Mouse (Mus musculus) thymus, postnatal 14 days (tissue): ENCODE results near the gene Atf2.
"Not testable (repeated sequence)": the region's sequence is repeated elsewhere in the genome, so short reads cannot be mapped to it uniquely, and the experiment has no call there.

Source experiments
- DNase-seq: peaks from one replicate; pipeline ENCODE4 v3.0.0; 2021

Atf2 gene

GRCm38 (mm10) chr2:73877891-73878290, 14.5 kb downstream of the Atf2 start:
- DNase-seq, result no peak

DNA sequence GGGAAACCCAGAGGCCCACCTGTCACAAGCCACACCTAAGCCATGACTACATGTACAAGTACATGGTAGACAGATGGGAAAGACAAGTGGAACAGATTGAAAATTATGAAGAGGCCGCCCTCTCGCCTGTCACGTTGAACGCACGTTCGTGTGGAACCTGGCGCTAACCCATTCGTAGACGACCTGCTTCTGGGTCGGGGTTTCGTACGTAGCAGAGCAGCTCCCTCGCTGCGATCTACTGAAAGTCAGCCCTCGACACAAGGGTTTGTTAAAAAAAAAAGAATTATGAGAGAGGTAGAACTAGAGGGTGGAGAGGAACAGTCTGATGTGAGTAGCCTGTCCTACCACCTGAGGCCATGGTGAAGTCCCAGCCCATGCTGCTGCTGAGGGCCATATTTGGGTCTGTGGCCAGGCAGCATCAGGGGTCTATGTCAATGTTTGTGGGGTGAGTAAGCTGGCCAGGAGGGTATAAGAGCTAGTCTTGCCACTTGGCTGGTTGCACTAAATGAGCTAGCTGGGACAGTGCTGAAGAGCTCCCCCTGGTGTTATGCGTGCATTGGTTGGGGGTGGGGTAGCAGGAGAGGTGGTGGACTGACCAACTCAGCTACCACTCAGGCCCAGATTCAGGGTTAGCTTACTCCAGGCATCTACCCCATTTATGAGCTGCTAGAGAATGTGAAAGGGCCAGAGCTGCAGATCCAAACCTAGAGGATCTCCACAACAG, 24.5 kb downstream of the Atf2 start:
- DNase-seq, result peak; percentile 54

GRCm38 (mm10) chr2:73860046-73860624, 32.3 kb downstream of the Atf2 start:
- DNase-seq, result no peak

GRCm38 (mm10) chr2:73857352-73857751, 35.1 kb downstream of the Atf2 start:
- no peak for DNase-seq

DNA sequence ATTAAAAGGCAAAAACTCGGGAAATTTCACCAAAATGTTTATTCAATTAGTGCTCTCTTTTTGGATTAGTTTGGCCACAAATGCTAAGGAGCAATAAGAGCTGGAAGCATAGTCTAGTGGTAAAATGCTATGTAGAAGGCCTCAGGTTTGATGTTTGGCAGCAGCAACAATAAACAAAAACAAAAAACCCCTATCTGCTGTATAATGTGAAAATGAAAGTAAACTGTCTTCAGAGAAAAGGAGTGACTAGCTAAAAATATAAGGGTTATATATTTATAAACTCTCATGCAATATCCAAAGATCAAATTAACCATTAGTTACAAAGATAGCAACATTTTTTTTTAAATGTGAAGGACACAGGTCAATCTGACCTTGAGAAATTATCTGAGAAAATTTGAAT, 36.2 kb downstream of the Atf2 start:
- no peak for DNase-seq

DNA sequence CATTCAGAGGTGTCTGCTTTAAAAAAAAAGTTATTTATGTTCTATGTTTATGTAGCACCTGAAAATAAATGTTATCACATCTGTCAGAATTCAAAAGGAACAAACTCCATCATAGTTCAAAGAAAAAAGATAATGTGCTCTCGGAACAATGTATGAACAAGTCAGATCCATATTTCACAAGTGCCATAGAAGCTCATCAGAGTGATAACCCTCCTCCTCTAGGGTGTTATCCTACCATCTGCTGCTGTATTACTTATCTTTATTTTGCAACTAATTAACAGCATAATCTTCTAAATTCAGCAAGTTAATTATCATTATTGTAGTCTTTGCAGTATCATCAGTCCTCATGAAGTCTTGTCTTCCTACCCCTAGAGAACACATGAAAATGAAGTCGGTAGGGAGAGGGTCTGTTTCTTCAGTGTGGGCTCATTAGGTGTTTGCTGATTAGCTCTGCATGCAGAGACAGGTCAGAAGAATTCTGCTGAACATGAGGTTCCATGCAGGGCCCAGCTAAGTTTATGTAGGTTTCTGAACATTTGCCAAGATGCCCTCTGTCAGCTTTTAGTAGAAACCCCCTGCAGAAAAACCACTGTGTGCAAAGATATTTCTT, 57.9 kb downstream of the Atf2 start:
- no peak for DNase-seq

- no peak for DNase-seq
Observed at GRCm38 (mm10) chr2:73833284-73833683, 59.2 kb downstream of the Atf2 start.

DNA sequence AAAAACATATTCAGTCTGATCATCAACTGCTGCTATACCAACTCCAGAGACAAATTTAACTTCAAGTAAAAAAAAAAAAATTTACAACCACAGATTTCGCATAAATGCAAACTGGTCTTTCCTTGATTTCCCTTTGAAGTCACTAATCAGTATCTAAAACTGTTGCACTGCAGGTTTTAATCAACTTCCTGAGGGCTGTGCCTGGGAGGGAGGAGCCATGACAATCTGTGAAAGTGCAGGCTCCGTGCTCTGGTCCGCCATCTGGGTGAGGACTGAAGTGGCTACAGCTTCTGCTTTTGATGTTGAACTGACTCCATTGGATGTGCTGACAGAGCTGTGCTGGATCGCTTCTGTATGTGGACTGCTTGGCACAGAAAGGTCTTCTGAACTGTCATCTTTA, 73.7 kb downstream of the Atf2 start:
- peak; percentile 4 for DNase-seq

GRCm38 (mm10) chr2:73807609-73808008, 84.8 kb downstream of the Atf2 start:
- DNase-seq, result no peak

DNA sequence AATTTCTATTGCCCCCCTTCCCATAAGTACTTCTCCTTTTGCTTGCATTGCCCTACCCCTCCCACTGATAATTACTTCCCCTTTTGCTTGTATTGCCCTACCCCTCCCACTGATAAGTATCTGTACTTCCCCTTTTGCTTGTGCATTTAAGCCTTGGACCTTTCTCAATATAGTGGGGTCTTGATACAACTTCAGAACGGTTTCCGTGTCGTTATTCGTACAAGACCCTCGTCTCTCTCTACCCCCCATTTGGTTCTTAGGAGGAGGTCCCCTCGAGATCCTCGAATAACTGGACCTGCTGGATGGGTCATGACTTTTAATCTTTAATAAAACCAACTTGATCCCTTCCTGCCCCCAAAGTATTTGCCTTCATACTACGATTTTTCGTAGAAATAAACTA, 92.3 kb downstream of the Atf2 start:
- DNase-seq, result not testable (repeated sequence)

- DNase-seq, result no peak
Observed at GRCm38 (mm10) chr2:73798786-73799185, 93.7 kb downstream of the Atf2 start.

DNA sequence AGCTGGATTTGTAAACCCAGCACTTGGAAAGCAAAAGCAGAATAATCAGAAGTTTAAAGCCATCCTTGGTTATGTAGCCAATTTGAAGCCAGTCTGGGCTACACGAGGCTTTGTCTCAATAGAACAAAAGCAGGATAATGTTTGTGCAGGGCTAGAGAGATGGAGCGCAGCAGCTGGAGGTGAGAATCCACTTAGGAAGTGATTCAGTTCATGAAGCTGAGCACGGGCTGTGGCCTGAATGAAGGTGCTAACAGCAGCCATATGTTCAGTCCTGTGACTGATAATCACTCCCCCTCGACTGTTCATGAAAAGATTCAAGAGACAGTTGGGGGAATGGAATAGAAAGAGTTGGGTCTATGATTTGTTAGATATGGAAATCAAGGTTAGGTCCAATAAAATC, 94.3 kb downstream of the Atf2 start:
- DNase-seq, result no peak

DNA sequence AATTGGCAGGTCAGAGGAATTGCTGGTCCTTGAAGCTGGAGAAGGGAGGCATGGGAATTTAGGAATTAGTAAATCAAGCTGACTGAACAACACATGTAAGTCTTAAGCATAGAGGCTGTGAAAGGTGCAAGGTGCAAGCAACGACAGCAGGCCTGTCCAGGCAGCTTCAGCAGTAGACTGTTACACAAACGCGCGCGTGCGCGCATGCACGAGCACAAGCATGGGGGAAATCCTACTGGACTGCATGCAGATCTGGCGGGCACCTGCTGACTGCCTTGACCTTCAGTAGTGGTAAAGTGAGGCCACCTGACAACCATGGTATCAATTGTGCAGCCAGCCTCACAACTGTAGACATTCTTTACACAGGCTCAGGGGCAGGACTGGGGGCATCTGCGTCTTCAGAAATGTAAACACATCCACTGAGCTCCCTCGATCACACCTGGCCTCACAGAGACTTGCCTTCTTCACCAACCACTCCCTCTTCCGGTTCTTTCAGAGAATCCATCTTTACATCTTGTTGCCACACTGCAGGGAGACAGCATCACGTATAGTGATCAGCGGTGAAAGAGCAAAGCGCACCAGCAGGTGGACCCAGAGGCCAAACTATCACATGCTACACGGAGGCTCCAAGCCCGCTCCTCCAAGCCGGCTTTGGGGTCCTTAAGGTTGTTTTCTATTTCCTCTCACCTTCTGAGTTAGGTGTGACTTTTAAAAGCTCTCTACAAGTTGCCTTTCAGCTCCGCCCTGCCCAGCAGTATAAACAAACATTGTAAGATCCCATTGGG, 100.4 kb downstream of the Atf2 start:
- DNase-seq, result peak; percentile 59

DNA sequence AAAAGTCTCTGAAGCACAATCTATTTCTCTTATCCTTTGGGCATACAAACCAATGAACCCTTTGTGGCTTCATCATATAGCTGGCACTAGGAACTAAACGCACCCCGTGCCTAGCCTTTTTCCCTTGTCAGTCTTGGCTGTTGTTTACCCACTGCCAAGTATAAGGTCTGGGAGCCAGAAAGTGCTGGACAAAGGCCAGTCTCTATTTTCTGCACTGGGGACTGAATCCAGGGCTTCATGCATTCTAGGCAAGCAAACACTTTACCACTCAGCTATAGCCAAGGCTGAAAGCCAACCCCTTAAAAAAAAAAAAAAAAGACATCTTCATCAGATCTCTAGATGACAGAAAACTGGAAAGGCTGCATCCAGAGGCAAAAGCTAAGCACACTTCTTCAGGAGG, 102.1 kb downstream of the Atf2 start:
- DNase-seq, result no peak

DNA sequence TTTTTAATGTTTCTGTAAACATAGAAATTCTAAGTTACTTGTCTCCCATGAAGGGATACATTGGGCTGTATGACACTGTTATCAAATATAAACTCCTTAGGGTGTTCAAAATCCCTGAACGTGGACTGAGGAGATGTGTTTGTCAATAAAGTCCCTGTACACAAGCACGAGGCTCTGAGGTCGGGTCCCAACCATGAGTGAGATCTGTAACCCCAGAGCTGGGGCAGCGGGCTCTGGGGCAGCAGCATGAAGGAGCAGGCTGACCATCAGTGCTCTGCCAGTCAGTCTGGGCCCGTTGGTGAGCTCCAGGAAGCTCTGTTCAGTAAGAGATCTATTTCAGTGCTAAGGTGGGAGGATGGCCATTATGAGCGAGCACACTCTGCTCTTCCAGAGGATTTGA, 104.0 kb downstream of the Atf2 start:
- no peak for DNase-seq

- DNase-seq, result no peak
Observed at GRCm38 (mm10) chr2:73782371-73782905, 110.0 kb downstream of the Atf2 start.

DNA sequence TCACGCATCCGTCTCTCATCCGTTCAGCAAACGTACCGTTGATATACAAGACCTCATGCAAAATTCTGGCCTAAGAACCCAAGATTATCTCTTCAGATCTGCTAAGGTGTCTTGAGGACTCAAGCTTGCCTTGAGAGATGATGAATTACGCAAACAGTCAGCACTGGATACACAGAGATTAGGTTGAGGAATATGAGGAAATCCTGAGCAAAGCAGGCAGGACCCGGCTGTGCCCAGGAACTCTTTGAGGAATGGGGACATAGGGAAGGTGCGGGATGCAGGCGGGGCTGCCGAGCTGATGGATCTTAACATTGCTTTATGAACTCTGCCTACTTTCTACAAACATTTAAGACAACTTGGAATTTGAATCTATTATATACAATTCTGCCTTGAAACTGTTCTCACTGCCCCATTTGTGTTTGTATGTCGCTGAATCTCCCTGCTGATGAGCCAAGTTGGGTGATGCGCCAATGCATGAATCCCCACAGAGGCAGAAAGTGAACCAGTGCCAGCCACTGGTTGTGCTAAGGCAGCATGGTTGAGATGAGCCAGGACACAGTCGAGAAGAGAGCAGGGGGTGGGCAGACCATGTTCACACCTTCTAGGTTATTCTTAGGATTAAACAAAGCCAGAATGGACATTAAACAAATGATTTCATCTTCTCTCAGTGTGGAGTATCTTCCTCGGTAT, 112.0 kb downstream of the Atf2 start:
- DNase-seq, result no peak

DNA sequence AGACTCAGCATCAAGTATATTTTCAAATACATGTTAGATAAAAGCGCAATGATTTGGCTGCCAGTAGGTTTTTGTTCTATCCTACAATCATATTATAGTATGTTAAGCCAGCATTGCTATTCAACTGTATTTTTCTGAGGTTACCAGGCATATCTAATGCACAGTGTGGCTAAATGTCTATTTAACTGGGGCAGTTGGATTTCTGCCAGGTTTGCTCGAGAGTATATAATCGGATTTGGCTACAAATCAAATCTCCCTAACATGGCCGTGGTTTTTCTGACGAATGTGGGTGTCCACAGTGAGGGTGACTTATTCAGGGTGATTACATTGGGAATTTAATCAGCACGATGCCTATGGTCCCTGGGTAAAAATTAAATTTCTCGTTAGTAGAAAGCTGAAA, 112.6 kb downstream of the Atf2 start:
- no peak for DNase-seq

- no peak for DNase-seq
Observed at GRCm38 (mm10) chr2:73779016-73779595, 113.3 kb downstream of the Atf2 start.

GRCm38 (mm10) chr2:73776936-73777335, 115.5 kb downstream of the Atf2 start:
- no peak for DNase-seq

DNA sequence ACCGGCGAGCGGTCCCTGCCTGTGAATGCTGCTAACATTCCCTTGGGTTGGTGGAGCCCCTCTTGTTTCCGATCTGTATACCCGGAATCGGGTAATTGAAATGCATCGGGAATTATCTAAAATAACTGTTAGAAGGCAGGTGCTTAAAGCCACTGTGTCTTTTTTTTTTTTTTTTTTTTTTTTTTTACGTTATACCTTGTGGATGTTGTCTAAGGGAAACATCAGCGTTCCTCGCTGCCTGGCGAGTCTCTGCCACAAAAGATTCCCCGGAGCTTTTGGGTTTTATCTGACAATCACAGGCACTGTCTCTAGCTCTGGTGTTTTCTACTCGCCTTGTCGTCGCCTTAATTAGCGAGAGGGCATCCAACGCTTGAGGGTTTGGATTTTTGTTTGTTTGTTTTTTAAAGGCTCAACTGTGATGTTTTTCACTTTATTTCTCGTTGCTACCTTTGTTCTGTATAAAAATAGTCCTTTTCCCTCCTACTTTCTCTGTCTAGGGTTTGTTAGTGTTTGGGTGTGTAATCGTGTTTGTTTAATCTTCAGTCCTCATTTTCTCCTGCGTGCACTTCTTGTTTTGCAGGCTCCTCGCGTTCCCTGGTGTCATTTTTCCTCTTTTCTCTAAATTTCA, 116.6 kb downstream of the Atf2 start:
- no peak for DNase-seq
